Mouse (Mus musculus) c-Kit-positive CD71-positive TER-119-negative erythroid progenitor cells, embryonic 14.5 days (primary cell): ENCODE measurements around the gene Fam184b.

Experiments used
- DNase-seq: peaks from one replicate; pipeline ENCODE4 v3.0.0-alpha.2; 2013; ENCODE audit warnings: low read depth

Gene Fam184b

DNA sequence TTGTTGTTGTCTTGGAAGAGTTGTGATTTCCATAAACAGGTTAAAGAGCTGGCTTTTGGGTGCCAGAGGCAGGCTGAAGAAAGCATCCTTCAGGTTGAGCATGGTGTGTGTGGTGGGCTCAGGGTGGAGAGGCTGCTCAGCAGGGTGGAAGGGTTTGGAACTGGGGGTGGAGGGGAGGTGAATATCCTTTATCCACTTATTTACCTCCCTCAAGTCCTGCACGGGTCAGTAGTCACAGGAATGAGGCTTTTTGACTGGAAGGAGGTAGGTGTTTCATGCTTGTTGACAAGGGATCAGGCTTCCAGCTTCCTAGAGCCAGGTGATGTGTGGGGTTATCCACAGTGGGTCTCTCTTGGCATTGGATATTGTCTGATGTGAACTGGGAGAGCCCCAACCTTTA is 124.8 kb downstream of the Fam184b start:
- DNase-seq, result no peak

DNA sequence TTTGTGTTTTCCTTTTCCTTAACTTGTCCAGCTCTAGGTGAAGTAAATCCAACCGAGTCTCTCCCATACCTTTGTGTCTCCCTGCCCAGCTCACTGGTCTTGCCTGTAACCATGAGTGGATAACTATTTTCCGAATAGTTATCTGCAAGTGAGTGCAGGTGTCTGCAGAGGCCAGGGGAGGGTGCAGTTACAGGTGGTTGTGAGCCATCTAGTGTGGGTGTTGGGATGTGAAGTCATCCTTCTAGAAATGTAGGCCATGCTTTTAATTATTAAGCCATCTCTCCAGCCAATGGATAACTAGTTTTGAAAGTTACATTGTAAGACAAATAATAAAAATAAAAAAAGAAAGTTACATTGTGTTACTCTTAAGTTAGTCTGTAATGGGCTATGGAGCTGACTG is 125.9 kb downstream of the Fam184b start:
- DNase-seq, result no peak

DNA sequence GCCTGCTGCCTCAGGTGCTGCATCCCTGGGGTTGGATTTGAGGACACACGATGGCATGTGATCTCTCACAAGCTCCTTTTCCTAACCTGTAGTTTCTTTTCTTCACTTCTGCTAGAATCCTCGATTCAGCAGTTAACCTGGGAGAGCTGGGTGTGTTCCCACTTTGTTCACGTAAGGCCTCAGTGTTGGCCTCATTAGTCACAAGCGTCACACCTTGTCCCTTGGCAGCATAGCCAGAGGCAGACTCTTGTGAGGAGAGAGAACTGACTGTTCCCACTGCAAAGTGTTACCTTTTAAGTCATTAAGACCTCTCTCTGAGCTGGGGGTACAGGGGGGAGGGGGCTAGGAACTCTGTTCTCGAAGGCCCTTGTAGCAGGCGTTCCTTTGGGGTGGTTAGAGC is 126.5 kb downstream of the Fam184b start:
- DNase-seq, result no peak

DNA sequence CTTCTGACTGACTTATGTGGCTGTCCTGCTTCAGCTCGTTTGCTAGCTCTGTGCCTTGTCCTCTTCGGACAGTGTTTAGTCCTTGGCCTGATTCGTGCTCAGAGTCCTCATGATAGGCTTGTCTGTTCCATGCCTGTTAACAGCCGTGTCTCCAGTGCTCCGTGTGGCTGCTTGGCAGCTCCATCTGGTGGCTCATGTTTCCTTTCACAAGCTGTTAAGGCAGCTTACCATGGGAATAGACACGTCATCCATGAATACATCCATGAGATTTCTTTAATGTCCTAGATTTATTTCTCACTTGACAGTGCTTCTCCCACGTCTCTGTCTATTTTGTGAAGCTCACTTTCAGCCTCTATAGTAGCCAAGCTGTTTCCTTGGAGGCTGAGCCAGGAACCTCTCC is 129.3 kb downstream of the Fam184b start:
- DNase-seq, result no peak

DNA sequence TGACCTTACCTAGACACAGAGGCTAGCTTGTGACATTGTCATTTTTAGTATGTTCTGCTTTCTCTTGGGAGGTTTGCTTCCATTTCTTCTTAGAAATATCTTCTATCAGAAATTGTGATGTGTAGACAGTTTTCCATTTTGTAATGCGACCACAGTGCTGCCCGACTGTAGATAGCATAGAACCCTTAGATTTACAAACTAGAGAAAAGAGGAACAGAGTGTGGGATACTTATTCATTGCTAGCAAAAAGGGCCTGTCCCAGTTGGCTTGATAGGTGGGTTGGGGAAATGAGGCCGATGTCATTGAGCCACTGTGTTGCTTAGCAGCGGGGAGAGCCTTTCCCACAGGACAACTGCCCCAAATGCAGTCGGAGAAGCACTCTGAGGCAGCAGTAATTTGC is 141.8 kb downstream of the Fam184b start:
- no peak for DNase-seq

DNA sequence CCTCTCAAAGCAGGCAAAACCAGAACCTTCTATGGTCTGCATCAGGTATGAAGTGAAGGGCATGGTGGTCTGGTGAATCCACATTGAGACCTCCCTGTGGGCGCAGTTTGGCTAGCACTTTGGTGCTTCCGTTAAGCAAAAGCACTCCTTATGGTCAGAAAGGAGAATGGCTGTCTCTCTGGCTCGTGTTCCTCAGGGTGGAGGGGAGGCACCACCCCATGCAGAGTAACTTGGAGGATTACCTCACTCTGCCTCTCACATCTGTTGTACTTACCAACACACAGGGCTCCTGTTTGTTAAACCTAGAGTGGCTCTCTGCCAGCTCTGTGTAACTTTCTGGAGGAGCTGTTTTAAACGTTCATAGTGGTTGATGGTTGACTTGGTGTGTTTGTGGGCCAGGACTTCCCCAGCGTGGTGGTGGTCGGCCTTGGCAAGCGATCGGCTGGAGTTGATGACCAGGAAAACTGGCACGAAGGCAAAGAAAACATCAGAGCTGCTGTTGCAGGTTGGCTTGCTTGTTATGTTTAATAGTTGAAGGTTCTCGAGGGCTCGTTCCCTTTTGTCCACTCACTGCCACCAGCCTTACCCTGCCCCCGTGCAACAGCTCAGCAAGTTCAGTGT is 142.4 kb downstream of the Fam184b start:
- no peak for DNase-seq

DNA sequence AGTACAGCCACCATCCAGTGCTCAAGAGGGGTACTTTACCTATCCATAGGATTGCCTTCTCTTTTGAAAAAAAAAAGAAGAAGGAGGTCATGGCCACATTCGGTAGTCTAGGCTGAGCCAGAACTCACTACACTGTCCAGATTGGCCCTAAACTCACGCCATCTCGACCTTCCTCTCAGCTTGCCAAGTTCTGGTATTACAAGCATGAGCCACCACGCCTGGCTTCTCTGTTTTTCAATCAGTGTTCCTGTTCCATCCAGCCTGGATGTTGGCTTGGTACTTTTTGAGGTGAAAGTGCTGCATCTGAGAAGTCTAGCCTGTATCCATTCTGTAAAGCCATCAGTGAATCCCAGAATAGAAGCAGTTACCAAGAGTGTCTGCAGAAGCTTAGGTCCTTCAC is 142.9 kb downstream of the Fam184b start:
- no peak for DNase-seq

DNA sequence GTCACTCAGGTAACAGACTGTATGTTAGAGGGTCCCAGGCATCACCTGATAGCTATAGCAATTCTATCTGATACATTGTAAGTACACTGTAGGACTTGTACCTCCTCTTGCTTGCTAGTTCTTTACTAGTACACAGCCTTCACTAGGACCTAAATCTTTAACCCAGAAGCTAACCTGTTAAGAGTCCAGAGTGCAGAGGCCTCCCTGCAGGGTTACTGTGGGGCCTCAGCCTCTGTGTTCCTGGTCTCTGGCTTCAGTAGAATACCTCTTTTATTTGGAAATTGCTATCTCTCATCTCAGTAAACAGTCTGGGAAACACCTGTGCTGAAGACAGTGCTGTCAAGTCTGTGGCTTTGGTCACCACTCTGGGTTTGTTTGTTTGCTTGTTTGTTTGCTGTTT is 143.4 kb downstream of the Fam184b start:
- no peak for DNase-seq

DNA sequence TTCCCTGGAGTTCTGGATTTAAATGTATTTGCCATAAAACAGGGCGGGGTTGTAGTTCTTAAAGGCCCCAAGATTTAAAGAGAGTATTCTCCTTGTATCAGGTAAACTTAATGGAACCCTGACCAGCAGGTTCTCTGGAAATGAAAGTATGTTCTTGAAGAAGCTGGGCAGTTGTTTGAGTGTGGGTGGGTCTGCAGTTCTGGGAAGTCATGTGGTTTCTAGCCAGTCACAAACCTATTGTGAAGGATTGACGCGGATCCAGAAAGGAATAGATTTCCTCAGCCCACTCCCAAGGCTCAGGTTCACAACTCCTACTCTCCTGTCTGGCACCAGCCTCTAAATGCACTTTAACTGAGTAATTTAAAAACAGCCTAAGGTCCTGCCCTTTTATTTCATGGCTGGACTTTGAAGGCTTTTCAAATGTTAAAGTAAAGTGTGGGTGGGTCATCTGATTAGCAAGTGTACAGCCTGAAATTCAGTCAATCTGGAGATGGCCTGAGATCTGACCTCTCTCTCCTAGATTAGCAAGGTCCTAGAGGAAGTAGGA is 143.9 kb downstream of the Fam184b start:
- DNase-seq, result no peak

DNA sequence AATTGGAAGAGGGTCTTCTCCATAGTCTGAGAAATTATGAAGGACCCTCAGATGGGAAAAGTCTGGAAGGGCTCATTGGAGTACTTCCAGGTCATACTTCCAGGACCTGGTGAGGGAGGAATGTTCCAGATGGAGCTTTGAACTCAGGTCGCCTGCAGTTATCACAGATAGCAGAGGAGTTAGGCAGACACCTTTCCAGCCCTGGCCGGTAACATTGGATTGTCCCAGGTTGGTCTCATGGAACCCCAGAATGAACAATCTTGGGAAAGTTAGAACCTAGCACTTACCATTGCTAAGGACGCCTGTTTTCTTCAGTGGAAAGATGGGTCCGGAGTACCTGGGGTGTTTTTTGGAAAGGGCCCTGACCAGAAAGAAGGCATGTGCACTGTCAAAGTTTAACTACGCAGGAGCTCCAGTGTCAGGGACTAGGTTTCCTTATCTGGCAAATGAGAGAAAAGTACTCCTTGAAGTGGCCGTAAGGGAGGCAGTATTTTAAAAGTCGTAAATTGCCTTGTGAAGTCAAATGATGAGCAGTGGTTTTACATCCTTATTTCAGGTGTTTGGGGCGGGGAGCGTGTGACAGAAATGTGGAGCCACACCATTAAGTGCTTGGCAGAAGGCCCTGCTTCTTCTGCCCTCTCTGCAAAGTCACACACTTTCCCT is 145.2 kb downstream of the Fam184b start:
- DNase-seq, result no peak

DNA sequence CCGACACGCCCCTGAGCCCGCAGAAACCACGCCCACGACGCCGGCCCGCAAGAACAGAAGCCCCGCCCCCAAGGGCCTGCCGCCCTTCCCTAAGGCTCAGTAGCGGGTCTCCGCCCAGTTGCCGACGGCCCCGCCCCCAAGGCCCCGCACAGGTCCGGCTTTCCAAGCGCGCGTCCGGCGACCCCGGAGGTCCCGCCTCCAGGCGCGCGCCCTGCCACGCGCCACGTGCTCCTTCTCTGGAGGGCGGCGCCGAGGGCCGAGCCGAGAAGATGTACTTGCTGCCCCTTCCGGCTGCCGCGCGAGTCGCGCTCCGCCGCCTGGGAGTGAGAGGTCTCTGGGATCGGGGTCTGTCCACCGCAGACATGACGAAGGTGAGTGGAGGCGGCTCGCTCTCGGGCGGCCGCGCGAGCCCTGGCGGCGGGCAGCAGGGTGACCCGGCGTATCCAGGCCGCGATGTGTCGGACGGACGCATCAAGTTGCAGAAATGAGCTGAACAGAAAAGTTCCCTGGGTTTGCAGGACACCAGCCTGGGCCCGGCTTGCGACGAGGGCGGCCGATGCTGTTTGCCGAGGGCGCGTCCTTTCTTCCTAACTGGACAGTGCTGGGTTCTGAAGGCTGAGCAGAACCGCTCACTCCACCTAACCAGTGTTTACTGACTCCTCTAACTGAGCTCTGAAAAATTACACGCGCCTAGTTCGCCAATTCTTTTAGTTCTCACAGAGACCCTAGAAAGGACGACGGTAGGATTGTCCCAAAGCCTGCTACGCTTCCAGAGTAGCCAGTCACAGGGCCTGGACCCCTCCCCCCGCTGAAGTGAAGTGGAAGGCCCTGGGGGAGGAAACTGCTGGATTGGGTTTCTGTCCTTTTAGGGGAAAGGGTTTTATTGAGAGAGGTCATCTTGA is 146.0 kb downstream of the Fam184b start, which contains the start of gene Lap3:
Gene Lap3, plus strand, starts transcription at position 184 of the 902 bp plus-strand sequence.
- DNase-seq, result peak; percentile 92

DNA sequence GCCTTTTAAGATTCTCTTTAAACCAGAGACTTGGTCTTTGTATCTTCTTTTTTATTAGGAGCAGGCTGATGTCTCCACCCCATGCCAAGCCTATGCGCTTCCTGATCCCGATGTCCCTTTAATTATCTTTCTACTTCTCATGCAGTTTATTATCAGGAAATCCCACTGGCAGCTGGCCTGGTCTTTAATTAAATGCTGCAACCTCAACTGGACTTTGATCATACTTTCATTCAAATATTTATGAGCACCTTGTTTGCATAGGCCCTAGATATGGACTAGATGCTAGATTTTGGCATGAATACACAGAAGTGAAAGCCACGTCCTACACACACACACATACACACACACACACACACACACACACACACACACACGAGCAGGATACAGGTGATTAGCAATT is 147.6 kb downstream of the Fam184b start:
- no peak for DNase-seq

DNA sequence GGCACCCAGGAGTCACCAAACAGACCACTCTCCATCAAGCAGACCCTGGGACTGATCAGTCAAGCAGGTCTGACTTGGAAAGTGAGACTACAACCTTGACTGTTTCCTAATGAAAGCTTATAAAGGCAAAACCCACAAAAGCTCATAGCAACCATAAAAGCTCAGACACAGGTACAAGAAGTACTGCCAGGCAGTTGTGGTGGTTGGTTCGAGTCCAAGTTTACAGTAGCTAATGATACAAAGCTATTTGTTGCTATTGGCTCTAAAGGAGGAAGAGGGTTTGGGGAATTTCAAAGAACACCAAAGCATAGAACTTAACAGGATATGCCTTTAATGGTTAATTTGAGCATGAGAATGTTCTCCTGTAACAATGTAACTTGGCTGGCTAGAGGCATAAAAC is 155.8 kb downstream of the Fam184b start:
- no peak for DNase-seq

DNA sequence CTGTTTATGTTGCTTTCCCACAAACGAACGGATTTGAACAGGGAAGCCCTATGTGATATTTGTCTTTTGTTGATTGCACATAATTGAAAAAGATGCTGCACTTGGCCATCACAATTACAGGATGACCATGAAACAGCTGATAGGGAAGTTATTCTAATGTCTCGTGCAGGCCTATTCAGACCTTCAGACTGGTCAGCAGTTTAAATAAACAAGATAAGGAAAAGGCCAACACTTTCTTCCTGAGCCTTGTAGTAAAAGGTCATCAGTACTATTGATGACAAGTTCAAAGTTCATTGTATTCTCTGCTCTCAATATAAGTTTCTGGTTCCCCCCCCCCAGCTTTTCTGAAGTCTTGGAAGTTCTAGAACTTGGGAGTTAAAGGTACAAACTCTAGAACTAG is 156.8 kb downstream of the Fam184b start:
- no peak for DNase-seq

DNA sequence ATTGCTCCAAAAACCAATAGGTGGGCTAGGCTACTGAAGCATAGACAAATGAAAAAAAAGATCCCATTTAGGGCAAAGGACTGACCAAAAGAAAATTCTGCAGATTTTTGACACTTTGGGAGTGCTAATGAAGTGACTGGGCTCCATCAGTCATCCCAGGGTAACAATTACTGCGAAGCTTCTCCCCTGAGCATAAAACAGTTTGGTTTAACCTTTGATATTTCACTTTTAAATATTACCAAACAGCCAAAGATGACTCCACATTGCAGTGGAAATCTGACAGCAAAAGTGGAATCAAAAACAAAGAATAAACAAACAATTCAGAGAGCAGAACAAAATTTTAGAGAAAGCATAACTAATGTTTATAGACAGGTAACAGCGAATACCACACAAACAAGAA is 158.3 kb downstream of the Fam184b start:
- DNase-seq, result no peak

DNA sequence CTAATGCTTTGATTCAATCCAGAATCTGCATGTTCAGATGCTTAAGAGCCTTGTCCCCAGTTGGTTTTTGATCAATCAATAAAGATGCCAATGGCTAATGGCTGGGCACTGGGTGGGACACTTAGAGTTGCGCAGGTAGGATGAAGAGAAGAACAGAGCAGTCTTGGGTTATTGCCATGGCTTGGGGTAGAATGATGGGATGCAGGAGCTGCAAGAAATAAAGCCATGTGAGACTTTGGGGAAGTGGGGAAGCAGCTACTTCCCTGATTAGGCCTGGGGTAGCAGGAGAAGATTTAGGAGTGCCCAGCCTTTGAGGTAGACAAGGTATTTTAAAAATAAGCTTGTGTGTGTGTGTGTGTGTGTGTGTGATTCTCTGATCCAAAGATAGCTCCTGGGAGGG is 159.3 kb downstream of the Fam184b start:
- DNase-seq, result no peak
